Mouse (Mus musculus) thymus, adult 2 months (tissue): ENCODE measurements around the gene Naa80. TPM values are rescaled to one million over a fixed set of nuclear protein-coding genes. Genes with fewer than 3 reads are reported as not detected.

Experiments
- DNase-seq: peaks from one replicate; pipeline ENCODE4 v3.0.0; 2021
- H3K27ac ChIP-seq: fragments of 200-500 bp; 2 replicates; pipeline ENCODE4 v1.5.1; 2012; ENCODE audit warnings: low read length, control low read depth; ENCODE audit not compliant: control insufficient read depth, insufficient read depth
- H3K27me3 ChIP-seq: fragments of 200-500 bp; 2 replicates; pipeline ENCODE4 v1.6.1; 2012; ENCODE audit warnings: mild to moderate bottlenecking, low read length, moderate library complexity, mixed read lengths; ENCODE audit not compliant: control insufficient read depth, insufficient read depth
- H3K36me3 ChIP-seq: fragments of 200-500 bp; 2 replicates; pipeline ENCODE4 v1.6.1; 2012; ENCODE audit warnings: mild to moderate bottlenecking, low read length, moderate library complexity; ENCODE audit not compliant: control insufficient read depth, insufficient read depth
- H3K4me1 ChIP-seq: fragments of 200-500 bp; replicated peaks from 2 replicates; pipeline ENCODE4 v1.6.1; 2012; ENCODE audit warnings: low read length; ENCODE audit not compliant: control insufficient read depth, insufficient read depth
- H3K4me3 ChIP-seq: fragments of 200-500 bp; 2 replicates; pipeline ENCODE4 v1.5.1; 2012; ENCODE audit warnings: mild to moderate bottlenecking, low read length, control low read depth, moderate library complexity; ENCODE audit not compliant: control insufficient read depth, insufficient read depth
- CTCF ChIP-seq: fragments of 200-500 bp; IDR thresholded peaks from 2 replicates; pipeline ENCODE4 v1.5.1; 2012; ENCODE audit warnings: mild to moderate bottlenecking, control low read depth, low read length, moderate library complexity, borderline replicate concordance; ENCODE audit not compliant: control insufficient read depth, poor library complexity, insufficient read depth; ENCODE audit errors: extremely low read depth
- POLR2A ChIP-seq: fragments of 200-500 bp; IDR thresholded peaks from 2 replicates; pipeline ENCODE4 v1.6.1; 2012; ENCODE audit warnings: mild to moderate bottlenecking, low read length, control low read depth, moderate library complexity; ENCODE audit not compliant: control insufficient read depth, poor library complexity, insufficient read depth; ENCODE audit errors: extremely low read depth
- WGBS: fragments of 180-500 bp; shearing (Covaris S2); methylation state at CpG from one replicate; pipeline ENCODE4 v1.1.7; 2018; 5-methylcytosine and 5-hydroxymethylcytosine counted together
- polyA plus RNA-seq: library from polyadenylated mRNA; depleted of rRNA; stranded (reverse); fragments of >200 nt; gene quantifications from 2 replicates; pipeline ENCODE4 v1.2.3, GENCODE M21; 2012

The Naa80 gene
- polyA plus RNA-seq, 1 experiment = 103 TPM

- no peak for TF ChIP-seq CTCF
- no peak for TF ChIP-seq POLR2A
- Histone ChIP-seq H3K27ac (peak overlapping the region; percentile 75), H3K4me3 (peak overlapping the region; percentile 26), H3K4me1 (peaks cover 76% of the 10 kb centered on the region), H3K27me3 (no peaks in the 10 kb centered on the region), H3K36me3 (0 out of 2 replicates have a peak, but pooled peaks cover 4% of the 10 kb centered on the region)
- WGBS = 56% methylated on average over 15 of the region's 15 CpGs
- no peak for DNase-seq
These were observed 47.6 kb downstream of the Naa80 start for GRCm38 (mm10) chr9:107626158-107626843.

DNA sequence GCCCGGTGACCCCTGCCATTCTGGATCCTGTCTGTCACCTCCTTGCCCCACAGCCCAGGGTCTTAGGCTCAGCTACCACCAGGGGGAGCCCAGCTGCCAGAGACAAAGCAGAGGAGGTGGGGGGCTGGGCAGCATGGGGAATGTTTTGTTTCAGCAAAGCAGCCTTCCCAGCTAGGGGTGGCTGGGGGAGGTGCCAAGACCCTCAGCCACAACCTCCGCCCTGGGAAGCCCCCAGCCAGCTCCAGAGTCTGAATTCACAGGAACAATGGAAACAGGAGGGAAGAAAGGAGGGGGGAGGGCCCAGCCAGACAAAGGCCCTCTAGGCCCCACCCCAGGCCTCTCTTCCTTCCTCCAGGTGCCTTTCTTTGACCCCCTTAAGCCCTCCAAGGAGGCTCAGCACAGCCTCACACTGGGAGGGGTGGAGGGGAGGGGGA lies 48.2 kb downstream of the Naa80 start:
- Histone ChIP-seq H3K4me1 (peaks cover 82% of the 10 kb centered on the region), H3K27ac (peak overlapping the region; percentile 75)

GRCm38 (mm10) chr9:107627387-107628255 lies 48.9 kb downstream of the Naa80 start:
- peak; percentile 22 for DNase-seq
- Histone ChIP-seq H3K27ac (peak overlapping the region; percentile 75), H3K36me3 (no peaks in the 10 kb centered on the region), H3K4me3 (no peak overlapping the region), H3K4me1 (peaks cover 90% of the 10 kb centered on the region), H3K27me3 (no peaks in the 10 kb centered on the region)
- 73% methylated on average over 20 of the region's 20 CpGs for WGBS
- TF ChIP-seq CTCF = no peak
- no peak for TF ChIP-seq POLR2A

More for the DNA sequence above, 48.2 kb downstream of the Naa80 start:
- Histone ChIP-seq H3K4me3 (peak overlapping the region; percentile 26), H3K27me3 (no peaks in the 10 kb centered on the region), H3K36me3 (0 out of 2 replicates have a peak, but pooled peaks cover 4% of the 10 kb centered on the region)
- peak; percentile 96; the same call in 1 of the 2 replicates for TF ChIP-seq CTCF
- 0 out of 2 replicates have a peak, but pooled peaks have one; percentile 15 for TF ChIP-seq POLR2A
- WGBS = 0% methylated on average over 2 of the region's 2 CpGs
- DNase-seq = peak; percentile 94

GRCm38 (mm10) chr9:107628721-107629410 lies 50.2 kb downstream of the Naa80 start:
- TF ChIP-seq POLR2A (no peak), CTCF (no peak)
- H3K4me1 ChIP-seq = peaks cover 88% of the 10 kb centered on the region
- peak; percentile 33 for DNase-seq
- H3K27me3 ChIP-seq = no peaks in the 10 kb centered on the region
- H3K4me3 ChIP-seq = no peak overlapping the region
- WGBS = 68% methylated on average over 15 of the region's 15 CpGs
- peak overlapping the region; percentile 79 for H3K27ac ChIP-seq
- no peaks in the 10 kb centered on the region for H3K36me3 ChIP-seq

DNA sequence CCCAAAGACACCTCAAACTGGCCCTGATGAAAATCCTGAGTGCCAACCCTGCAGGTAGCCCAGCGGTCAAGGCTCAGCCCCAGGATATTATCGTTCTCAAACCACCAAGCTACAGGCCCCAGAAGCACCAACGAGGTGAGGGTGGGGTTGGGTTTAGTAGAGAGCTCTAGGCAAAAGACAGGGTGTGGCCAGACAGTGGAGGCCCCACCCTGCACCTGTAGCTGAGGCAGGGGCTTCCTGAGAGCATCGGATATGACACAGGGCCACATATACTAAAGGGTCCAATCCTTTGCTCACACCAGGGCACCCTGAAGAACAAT lies 50.7 kb downstream of the Naa80 start:
- no peaks in the 10 kb centered on the region for H3K27me3 ChIP-seq
- H3K4me1 ChIP-seq = peaks cover 83% of the 10 kb centered on the region
- 11% methylated on average over 4 of the region's 4 CpGs for WGBS
- TF ChIP-seq CTCF (no peak), POLR2A (no peak)
- H3K36me3 ChIP-seq = no peaks in the 10 kb centered on the region
- peak overlapping the region; percentile 79 for H3K27ac ChIP-seq
- H3K4me3 ChIP-seq = no peak overlapping the region
- peak; percentile 26 for DNase-seq

DNA sequence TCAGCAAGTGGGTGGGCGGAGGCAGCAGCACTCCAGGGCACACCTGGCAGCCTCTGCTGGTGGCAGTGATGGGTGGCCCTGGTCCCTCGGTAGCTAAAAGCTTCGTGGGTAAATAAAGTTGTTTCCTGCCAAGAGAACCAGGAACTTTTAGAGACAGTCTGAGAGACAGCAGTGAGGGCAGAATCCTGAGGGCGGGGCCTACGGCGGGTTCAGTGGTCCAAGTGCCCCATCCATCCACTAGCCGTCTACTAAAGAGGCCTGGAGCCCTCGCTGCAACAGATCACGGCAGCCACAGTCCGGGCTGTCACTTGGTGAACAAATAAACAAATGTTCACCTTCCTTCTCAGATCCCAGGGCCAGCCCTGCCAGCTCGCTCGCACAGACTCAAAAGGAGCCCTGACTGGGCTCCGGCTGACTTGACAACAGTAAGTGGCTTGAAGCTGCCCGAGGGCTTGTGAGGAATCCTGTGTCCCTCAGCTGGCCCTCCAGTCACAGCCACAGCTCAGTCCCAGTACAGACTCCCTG lies 51.3 kb downstream of the Naa80 start:
- peak; percentile 63 for DNase-seq
- 42% methylated on average over 14 of the region's 14 CpGs for WGBS

More for the DNA sequence above, 51.3 kb downstream of the Naa80 start:
- H3K27ac ChIP-seq = peak overlapping the region; percentile 79
- H3K4me1 ChIP-seq = peaks cover 77% of the 10 kb centered on the region
- H3K27me3 ChIP-seq = no peaks in the 10 kb centered on the region
- TF ChIP-seq CTCF (no peak), POLR2A (no peak)
- H3K36me3 ChIP-seq = no peaks in the 10 kb centered on the region
- no peak overlapping the region for H3K4me3 ChIP-seq
